Mouse (Mus musculus) midbrain, embryonic 10.5 days (tissue): ENCODE data around the gene Depdc5. TPM values are rescaled to one million over a fixed set of nuclear protein-coding genes. Genes with fewer than 3 reads are reported as not detected.

Experiments
- DNase-seq: peaks from one replicate; pipeline ENCODE4 v3.0.0-alpha.2; 2017; ENCODE audit warnings: low spot score
- H3K27ac ChIP-seq: fragments of 300-500 bp; sonication (generic); replicated peaks from 2 replicates; pipeline ENCODE4 v1.5.1; 2016; ENCODE audit warnings: mild to moderate bottlenecking
- H3K27me3 ChIP-seq: fragments of 300-500 bp; sonication (generic); 2 replicates; pipeline ENCODE4 v1.6.1; 2016; ENCODE audit warnings: low read depth, mild to moderate bottlenecking; ENCODE audit not compliant: poor library complexity, severe bottlenecking
- H3K36me3 ChIP-seq: fragments of 300-500 bp; sonication (generic); 2 replicates; pipeline ENCODE4 v1.6.1; 2016; ENCODE audit warnings: mild to moderate bottlenecking, moderate library complexity
- H3K4me1 ChIP-seq: fragments of 300-500 bp; sonication (generic); 2 replicates; pipeline ENCODE4 v1.6.1; 2016
- H3K4me3 ChIP-seq: fragments of 300-500 bp; sonication (generic); 2 replicates; pipeline ENCODE4 v1.5.1; 2016; ENCODE audit warnings: mild to moderate bottlenecking, moderate library complexity
- H3K9me3 ChIP-seq: fragments of 300-500 bp; sonication (generic); replicated peaks from 2 replicates; pipeline ENCODE4 v1.6.1; 2016; ENCODE audit warnings: mild to moderate bottlenecking
- WGBS: fragments of 180-500 bp; shearing (Covaris S2); methylation state at CpG from one replicate; pipeline ENCODE4 v1.1.7; 2016; 5-methylcytosine and 5-hydroxymethylcytosine counted together
- polyA plus RNA-seq: library from polyadenylated mRNA; unstranded; fragments of >200 nt; fragmentation: Nextera tagmentation; extraction: Ambion mirVana; gene quantifications from 2 replicates; pipeline ENCODE4 v1.2.1, GENCODE M21; 2016

The Depdc5 gene
- polyA plus RNA-seq, 1 experiment from 2014 or later: 30.9 TPM

GRCm38 (mm10) chr5:33006670-33007069 is 143.2 kb downstream of the Depdc5 start:
- WGBS: 44% methylated on average over 8 of the region's 8 CpGs
- peaks cover 42% of the 10 kb centered on the region for H3K4me1 ChIP-seq
- H3K4me3 ChIP-seq: no peak overlapping the region
- DNase-seq: peak; percentile 33
- no peaks in the 10 kb centered on the region for H3K9me3 ChIP-seq
- 0 out of 2 replicates have a peak, but pooled peaks cover under 1% of the 10 kb centered on the region for H3K27me3 ChIP-seq
- H3K27ac ChIP-seq: peak overlapping the region; percentile 69
- no peaks in the 10 kb centered on the region for H3K36me3 ChIP-seq

- Histone ChIP-seq H3K4me1 (peaks cover 45% of the 10 kb centered on the region), H3K9me3 (no peaks in the 10 kb centered on the region), H3K27me3 (peaks cover 5% of the 10 kb centered on the region; the same call in 1 of the 2 replicates), H3K27ac (no peak overlapping the region), H3K36me3 (no peaks in the 10 kb centered on the region), H3K4me3 (no peak overlapping the region)
- DNase-seq: no peak
- WGBS: 80% methylated on average over 4 of the region's 4 CpGs
These were observed 143.9 kb downstream of the Depdc5 start for GRCm38 (mm10) chr5:33007371-33007770.

- H3K4me3 ChIP-seq: no peak overlapping the region
- H3K27me3 ChIP-seq: peaks cover 5% of the 10 kb centered on the region; the same call in 1 of the 2 replicates
- no peak for DNase-seq
- H3K36me3 ChIP-seq: no peaks in the 10 kb centered on the region
- H3K27ac ChIP-seq: no peak overlapping the region
- peaks cover 45% of the 10 kb centered on the region for H3K4me1 ChIP-seq
- 61% methylated on average over 2 of the region's 2 CpGs for WGBS
- H3K9me3 ChIP-seq: no peaks in the 10 kb centered on the region
These were observed 145.8 kb downstream of the Depdc5 start for GRCm38 (mm10) chr5:33009301-33009700.

- no peak for DNase-seq
- Histone ChIP-seq H3K27me3 (peaks cover 5% of the 10 kb centered on the region; the same call in 1 of the 2 replicates), H3K36me3 (no peaks in the 10 kb centered on the region), H3K4me3 (no peak overlapping the region), H3K27ac (peak overlapping the region; percentile 83), H3K4me1 (peaks cover 45% of the 10 kb centered on the region), H3K9me3 (no peaks in the 10 kb centered on the region)
- 74% methylated on average over 14 of the region's 14 CpGs for WGBS
These were observed 146.6 kb downstream of the Depdc5 start for GRCm38 (mm10) chr5:33009818-33010812.

GRCm38 (mm10) chr5:33011132-33012106 is 147.9 kb downstream of the Depdc5 start:
- WGBS: 38% methylated on average over 15 of the region's 15 CpGs
- peak; percentile 45 for DNase-seq
- peak overlapping the region; percentile 83 for H3K27ac ChIP-seq
- peaks cover 33% of the 10 kb centered on the region for H3K4me1 ChIP-seq
- H3K4me3 ChIP-seq: peak overlapping the region; percentile 35
- H3K9me3 ChIP-seq: no peaks in the 10 kb centered on the region
- H3K36me3 ChIP-seq: no peaks in the 10 kb centered on the region
- H3K27me3 ChIP-seq: peaks cover 5% of the 10 kb centered on the region; the same call in 1 of the 2 replicates

GRCm38 (mm10) chr5:33014096-33014495 is 150.6 kb downstream of the Depdc5 start:
- H3K27ac ChIP-seq: no peak overlapping the region
- H3K4me1 ChIP-seq: peaks cover 39% of the 10 kb centered on the region
- H3K27me3 ChIP-seq: peaks cover 5% of the 10 kb centered on the region; the same call in 1 of the 2 replicates
- WGBS: 79% methylated on average over 1 of the region's 1 CpGs
- DNase-seq: no peak
- H3K36me3 ChIP-seq: no peaks in the 10 kb centered on the region
- no peaks in the 10 kb centered on the region for H3K9me3 ChIP-seq
- H3K4me3 ChIP-seq: no peak overlapping the region

- Histone ChIP-seq H3K27ac (no peak overlapping the region), H3K36me3 (no peaks in the 10 kb centered on the region; the same call in 1 of the 2 replicates), H3K9me3 (no peaks in the 10 kb centered on the region), H3K27me3 (peaks cover 5% of the 10 kb centered on the region; the same call in 1 of the 2 replicates), H3K4me1 (peaks cover 38% of the 10 kb centered on the region), H3K4me3 (no peak overlapping the region)
- no peak for DNase-seq
- 84% methylated on average over 5 of the region's 5 CpGs for WGBS
These were observed 152.1 kb downstream of the Depdc5 start for GRCm38 (mm10) chr5:33015579-33015978.

GRCm38 (mm10) chr5:33018189-33018560 is 154.7 kb downstream of the Depdc5 start:
- H3K9me3 ChIP-seq: no peaks in the 10 kb centered on the region
- peak overlapping the region; percentile 99 for H3K27ac ChIP-seq
- no peak for DNase-seq
- H3K4me3 ChIP-seq: peak overlapping the region; percentile 92
- H3K4me1 ChIP-seq: peaks cover 37% of the 10 kb centered on the region
- no peaks in the 10 kb centered on the region for H3K27me3 ChIP-seq
- 4% methylated on average over 15 of the region's 15 CpGs for WGBS
- H3K36me3 ChIP-seq: peaks cover 21% of the 10 kb centered on the region

- peak; percentile 96 for DNase-seq
- H3K4me3 ChIP-seq: peak within 1 kb of the TSS; percentile 92
- WGBS: under 1% methylated on average over 120 of the region's 121 CpGs
- H3K9me3 ChIP-seq: no peaks in the 10 kb centered on the region
- H3K27ac ChIP-seq: peak within 1 kb of the TSS; percentile 99
- peaks cover 28% of the 10 kb centered on the region for H3K36me3 ChIP-seq
- H3K27me3 ChIP-seq: no peaks in the 10 kb centered on the region
- peaks cover 37% of the 10 kb centered on the region for H3K4me1 ChIP-seq
These were observed 155.3 kb downstream of the Depdc5 start, which contains the start of gene Ywhah for GRCm38 (mm10) chr5:33018561-33019425. Gene Ywhah, plus strand, starts transcription at chr5:33018816.

GRCm38 (mm10) chr5:33019426-33019821 is 155.9 kb downstream of the Depdc5 start:
- Histone ChIP-seq H3K27me3 (no peaks in the 10 kb centered on the region), H3K4me1 (peaks cover 39% of the 10 kb centered on the region), H3K4me3 (peak overlapping the region; percentile 92), H3K36me3 (peaks cover 34% of the 10 kb centered on the region), H3K9me3 (no peaks in the 10 kb centered on the region), H3K27ac (peak overlapping the region; percentile 99)
- 0% methylated on average over 12 of the region's 12 CpGs for WGBS
- no peak for DNase-seq

- DNase-seq: no peak
- no peaks in the 10 kb centered on the region for H3K9me3 ChIP-seq
- 87% methylated on average over 2 of the region's 2 CpGs for WGBS
- peaks cover 39% of the 10 kb centered on the region for H3K4me1 ChIP-seq
- H3K27me3 ChIP-seq: no peaks in the 10 kb centered on the region
- H3K36me3 ChIP-seq: peaks cover 56% of the 10 kb centered on the region
- no peak overlapping the region for H3K4me3 ChIP-seq
- no peak overlapping the region for H3K27ac ChIP-seq
These were observed 158.1 kb downstream of the Depdc5 start for GRCm38 (mm10) chr5:33021622-33022021.
